Mouse (Mus musculus): ENCODE measurements around the gene Olfr1564. TPM values are rescaled to one million over a fixed set of nuclear protein-coding genes. Genes with fewer than 3 reads are reported as not detected.

Gene Olfr1564
- polyA plus RNA-seq, 1 experiment from 2014 or later, result not detected

Other genes with a start within 250 kb of the Olfr1564 start
- gene Zfp952, start 228.6 kb downstream of the Olfr1564 start, polyA plus RNA-seq (2014; fragmentation: Nextera tagmentation; extraction: Ambion mirVana), result 15.5 TPM in 2 replicates
- gene Zfp763, start 188.3 kb downstream of the Olfr1564 start, polyA plus RNA-seq (2014; fragmentation: Nextera tagmentation; extraction: Ambion mirVana), result 17.0 and 19.1 TPM in 2 replicates
- gene 4921501E09Rik, start 153.6 kb downstream of the Olfr1564 start, polyA plus RNA-seq (2014; fragmentation: Nextera tagmentation; extraction: Ambion mirVana), result not detected in 2 replicates
- gene Zfp563, start 132.4 kb downstream of the Olfr1564 start, polyA plus RNA-seq (2014; fragmentation: Nextera tagmentation; extraction: Ambion mirVana), result 8.4 and 9.9 TPM in 2 replicates
- gene Morc2b, start 82.0 kb downstream of the Olfr1564 start, polyA plus RNA-seq (2014; fragmentation: Nextera tagmentation; extraction: Ambion mirVana), result not detected in 2 replicates
- 0.04 TPM in 1 of 2 replicates, not detected in the other for gene Olfr55, start 53.2 kb downstream of the Olfr1564 start, polyA plus RNA-seq (2014; fragmentation: Nextera tagmentation; extraction: Ambion mirVana)
- gene Olfr239, start 30.4 kb downstream of the Olfr1564 start, polyA plus RNA-seq (2014; fragmentation: Nextera tagmentation; extraction: Ambion mirVana), result not detected in 2 replicates
- gene Zfp955a, start 33.5 kb upstream of the Olfr1564 start, polyA plus RNA-seq (2014; fragmentation: Nextera tagmentation; extraction: Ambion mirVana), result 18.8 and 19.1 TPM in 2 replicates
- 0.01 TPM in 1 of 2 replicates, not detected in the other for gene Olfr63, start 43.0 kb upstream of the Olfr1564 start, polyA plus RNA-seq (2014; fragmentation: Nextera tagmentation; extraction: Ambion mirVana)
- gene Zfp955b, start 67.9 kb upstream of the Olfr1564 start, polyA plus RNA-seq (2014; fragmentation: Nextera tagmentation; extraction: Ambion mirVana), result 9.3 TPM in 2 replicates
- 15.4 and 17.1 TPM in 2 replicates for gene Zfp81, start 137.2 kb upstream of the Olfr1564 start, polyA plus RNA-seq (2014; fragmentation: Nextera tagmentation; extraction: Ambion mirVana)
- gene Zfp101, start 173.0 kb upstream of the Olfr1564 start, polyA plus RNA-seq (2014; fragmentation: Nextera tagmentation; extraction: Ambion mirVana), result 27.2 and 27.8 TPM in 2 replicates
- gene Actl9, start 211.2 kb upstream of the Olfr1564 start, polyA plus RNA-seq (2014; fragmentation: Nextera tagmentation; extraction: Ambion mirVana), result not detected in 2 replicates

All from limb, embryonic 11.5 days (tissue).